19 mouse cellular contexts compared by ENCODE assay signal in genomic region chr13:14110154-14110873, GRCm38 (mm10). TPM values are rescaled to one million over a fixed set of nuclear protein-coding genes. Genes with fewer than 3 reads are reported as not detected.
A peak's percentile ranks its signal among the peaks of the same experiment; 100 is the strongest.
DNase-seq lines count a peak whose midpoint lies in the region; ATAC-seq lines count a peak whose summit lies in the region.
"Had no signal": no experiment of that assay in that cellular context is flagged by ENCODE, and none has a peak within 500 bp of the region (broad histone marks: within the 10 kb centered on the region; RNA-seq: fewer than 3 reads in every experiment).

No protein-coding gene starts in this region.

- H3K4me2 ChIP-seq in liver, embryonic 12.5 days = no peak overlapping the region
- H3K4me2 ChIP-seq in liver, embryonic 11.5 days = no peak overlapping the region
- no peak overlapping the region for H3K4me2 ChIP-seq in kidney, embryonic 15.5 days
- H3K4me2 ChIP-seq in hindbrain, embryonic 16.5 days (ENCODE audit: low read length) = no peak overlapping the region
- H3K4me2 ChIP-seq: hindbrain, embryonic 15.5 days; stomach, embryonic 15.5 days had no signal

- ATAC-seq in liver, embryonic 12.5 days = peak; percentile 40; the same call in 1 of the 2 replicates
- ATAC-seq in liver, embryonic 11.5 days (replicated peaks; ENCODE audit: low FRiP score) = no peak
- peak; percentile 79 for ATAC-seq in kidney, embryonic 15.5 days (replicated peaks; ENCODE audit: low FRiP score)
- ATAC-seq in megakaryocyte-erythroid progenitor cell, adult 5-6 weeks (replicated peaks; ENCODE audit: low FRiP score, low TSS enrichment, poor library complexity, severe bottlenecking) = peak; percentile 60
- no peak for ATAC-seq in hindbrain, embryonic 16.5 days
- ATAC-seq: forebrain, postnatal 0 days; intestine, embryonic 16.5 days; liver, postnatal 0 days had no signal

- no peak overlapping the region for H3K9ac ChIP-seq in liver, embryonic 12.5 days
- H3K9ac ChIP-seq in liver, embryonic 11.5 days (ENCODE audit: low read depth, low read length) = no peak overlapping the region
- no peak overlapping the region for H3K9ac ChIP-seq in kidney, embryonic 15.5 days
- no peak overlapping the region for H3K9ac ChIP-seq in hindbrain, embryonic 16.5 days (ENCODE audit: low read depth, low read length)
- H3K9ac ChIP-seq: forebrain, postnatal 0 days; hindbrain, embryonic 15.5 days; liver, postnatal 0 days; stomach, embryonic 15.5 days had no signal

- no peak overlapping the region for H3K4me3 ChIP-seq in liver, embryonic 12.5 days
- H3K4me3 ChIP-seq in liver, embryonic 11.5 days (ENCODE audit: low read depth, low read length) = no peak overlapping the region
- no peak overlapping the region for H3K4me3 ChIP-seq in kidney, embryonic 15.5 days (replicated peaks)
- H3K4me3 ChIP-seq in hindbrain, embryonic 16.5 days (ENCODE audit: low read length) = no peak overlapping the region
- H3K4me3 ChIP-seq: heart, embryonic 10.5 days; hindbrain, embryonic 15.5 days; limb, embryonic 10.5 days; stomach, embryonic 15.5 days had no signal

- WGBS in liver, embryonic 12.5 days (ENCODE audit: insufficient replicate concordance) = 79% methylated on average over 2 of the region's 2 CpGs
- WGBS in liver, embryonic 11.5 days = 91% methylated on average over 2 of the region's 2 CpGs
- WGBS in kidney, embryonic 15.5 days = 29% methylated on average over 2 of the region's 2 CpGs
- WGBS in hindbrain, embryonic 16.5 days = 90% methylated on average over 2 of the region's 2 CpGs

- H3K27me3 ChIP-seq in liver, embryonic 12.5 days (replicated peaks) = no peaks in the 10 kb centered on the region
- no peaks in the 10 kb centered on the region for H3K27me3 ChIP-seq in liver, embryonic 11.5 days (replicated peaks; ENCODE audit: control insufficient read depth, insufficient read depth, low read length)
- no peaks in the 10 kb centered on the region for H3K27me3 ChIP-seq in kidney, embryonic 15.5 days
- no peaks in the 10 kb centered on the region for H3K27me3 ChIP-seq in hindbrain, embryonic 16.5 days (replicated peaks; ENCODE audit: control insufficient read depth, insufficient read depth, low read length)
- H3K27me3 ChIP-seq: hindbrain, embryonic 15.5 days; stomach, embryonic 15.5 days had no signal

- H3K4me1 ChIP-seq in liver, embryonic 12.5 days = peaks cover 18% of the 10 kb centered on the region
- H3K4me1 ChIP-seq in liver, embryonic 11.5 days (replicated peaks; ENCODE audit: control insufficient read depth, insufficient read depth, low read length) = no peaks in the 10 kb centered on the region
- H3K4me1 ChIP-seq in kidney, embryonic 15.5 days = 0 out of 2 replicates have a peak, but pooled peaks cover 2% of the 10 kb centered on the region
- 0 out of 2 replicates have a peak, but pooled peaks cover 2% of the 10 kb centered on the region for H3K4me1 ChIP-seq in hindbrain, embryonic 16.5 days (ENCODE audit: control insufficient read depth, insufficient read depth, low read depth, low read length)
- H3K4me1 ChIP-seq: stomach, embryonic 15.5 days had no signal

- H3K9me3 ChIP-seq in liver, embryonic 12.5 days (replicated peaks) = no peaks in the 10 kb centered on the region
- H3K9me3 ChIP-seq in liver, embryonic 11.5 days (ENCODE audit: control insufficient read depth, low read length) = no peaks in the 10 kb centered on the region
- H3K9me3 ChIP-seq in kidney, embryonic 15.5 days (replicated peaks) = no peaks in the 10 kb centered on the region
- H3K9me3 ChIP-seq in hindbrain, embryonic 16.5 days (ENCODE audit: control insufficient read depth, low read length) = no peaks in the 10 kb centered on the region
- H3K9me3 ChIP-seq: heart, embryonic 10.5 days; hindbrain, embryonic 15.5 days; limb, embryonic 10.5 days; stomach, embryonic 15.5 days had no signal

- H3K36me3 ChIP-seq in liver, embryonic 12.5 days = no peaks in the 10 kb centered on the region
- H3K36me3 ChIP-seq in liver, embryonic 11.5 days (ENCODE audit: control insufficient read depth, insufficient read depth, low read length) = no peaks in the 10 kb centered on the region
- no peaks in the 10 kb centered on the region for H3K36me3 ChIP-seq in kidney, embryonic 15.5 days
- H3K36me3 ChIP-seq in hindbrain, embryonic 16.5 days (ENCODE audit: control insufficient read depth, insufficient read depth, low read length) = no peaks in the 10 kb centered on the region
- H3K36me3 ChIP-seq: heart, embryonic 10.5 days; hindbrain, embryonic 15.5 days; limb, embryonic 10.5 days; stomach, embryonic 15.5 days had no signal

- no peak for DNase-seq in liver, embryonic 11.5 days (ENCODE audit: low spot score)
- DNase-seq in forelimb bud, embryonic 11.5 days (ENCODE audit: low read depth, low spot score) = peak; percentile 40
- no peak for DNase-seq in layer of hippocampus, adult 9-10 months (ENCODE audit: low spot score)
- DNase-seq: cerebellum, adult 9-10 months; forebrain, postnatal 0 days; heart, postnatal 4 days; liver; liver, postnatal 0 days; lung, postnatal 10 days; thymus, postnatal 25 days had no signal

- H3K27ac ChIP-seq in liver, embryonic 12.5 days = 0 out of 2 replicates have a peak overlapping the region, but pooled peaks have one; percentile 14
- no peak overlapping the region for H3K27ac ChIP-seq in liver, embryonic 11.5 days (ENCODE audit: low read depth, low read length)
- H3K27ac ChIP-seq in kidney, embryonic 15.5 days = 0 out of 2 replicates have a peak overlapping the region, but pooled peaks have one; percentile 13
- no peak overlapping the region for H3K27ac ChIP-seq in hindbrain, embryonic 16.5 days (ENCODE audit: low read depth, low read length)
- H3K27ac ChIP-seq: heart, embryonic 10.5 days; hindbrain, embryonic 15.5 days; limb, embryonic 10.5 days; stomach, embryonic 15.5 days had no signal

RNA-seq across cellular contexts. Expression of gene Ggps1, which starts 47.0 kb away (rescaled TPM):
- 16.8 and 18.2 TPM in 2 replicates for polyA plus RNA-seq in liver, embryonic 12.5 days (2016; fragmentation: Nextera tagmentation; extraction: Ambion mirVana)
- 27.4 and 29.8 TPM in 2 replicates for polyA plus RNA-seq in liver, embryonic 11.5 days (2014; fragmentation: Nextera tagmentation; extraction: Ambion mirVana)
- 55.3 and 57.7 TPM in 2 replicates for polyA plus RNA-seq in kidney, embryonic 15.5 days (2015; fragmentation: Nextera tagmentation; extraction: Ambion mirVana)
- total RNA-seq in megakaryocyte-erythroid progenitor cell, adult 5-6 weeks (2014; fragmentation: Nextera tagmentation) = 21.7 and 23.3 TPM in 2 replicates
- 12.6 and 17.0 TPM in 2 replicates for total RNA-seq in megakaryocyte-erythroid progenitor cell, adult 5-6 weeks (2017)
- 73.7 and 79.9 TPM in 2 replicates for polyA plus RNA-seq in hindbrain, embryonic 16.5 days (2015; fragmentation: Nextera tagmentation; extraction: Ambion mirVana)

RNA-seq across cellular contexts. Expression of gene Arid4b, which starts 47.3 kb away (rescaled TPM):
- polyA plus RNA-seq in liver, embryonic 12.5 days (2016; fragmentation: Nextera tagmentation; extraction: Ambion mirVana) = 23.5 and 25.1 TPM in 2 replicates
- 42.2 and 45.2 TPM in 2 replicates for polyA plus RNA-seq in liver, embryonic 11.5 days (2014; fragmentation: Nextera tagmentation; extraction: Ambion mirVana)
- 66.4 and 67.5 TPM in 2 replicates for polyA plus RNA-seq in kidney, embryonic 15.5 days (2015; fragmentation: Nextera tagmentation; extraction: Ambion mirVana)
- total RNA-seq in megakaryocyte-erythroid progenitor cell, adult 5-6 weeks (2014; fragmentation: Nextera tagmentation) = 31.2 and 33.7 TPM in 2 replicates
- 43.3 and 56.4 TPM in 2 replicates for total RNA-seq in megakaryocyte-erythroid progenitor cell, adult 5-6 weeks (2017)
- polyA plus RNA-seq in hindbrain, embryonic 16.5 days (2015; fragmentation: Nextera tagmentation; extraction: Ambion mirVana) = 64.0 and 65.7 TPM in 2 replicates

Comparison
In these comparisons a context has a peak if more than half of its experiments do, and no peak if none do; other contexts are left out.
1. ATAC-seq: peak in liver, embryonic 12.5 days (single experiment), kidney, embryonic 15.5 days (single experiment) and megakaryocyte-erythroid progenitor cell, adult 5-6 weeks (single experiment); none in liver, embryonic 11.5 days (single experiment) and hindbrain, embryonic 16.5 days (single experiment).
2. H3K27ac ChIP-seq: peak in liver, embryonic 12.5 days (single experiment) and kidney, embryonic 15.5 days (single experiment); none in liver, embryonic 11.5 days (single experiment) and hindbrain, embryonic 16.5 days (single experiment).